8 mouse cellular contexts compared by ENCODE assay signal in the genomic region with DNA sequence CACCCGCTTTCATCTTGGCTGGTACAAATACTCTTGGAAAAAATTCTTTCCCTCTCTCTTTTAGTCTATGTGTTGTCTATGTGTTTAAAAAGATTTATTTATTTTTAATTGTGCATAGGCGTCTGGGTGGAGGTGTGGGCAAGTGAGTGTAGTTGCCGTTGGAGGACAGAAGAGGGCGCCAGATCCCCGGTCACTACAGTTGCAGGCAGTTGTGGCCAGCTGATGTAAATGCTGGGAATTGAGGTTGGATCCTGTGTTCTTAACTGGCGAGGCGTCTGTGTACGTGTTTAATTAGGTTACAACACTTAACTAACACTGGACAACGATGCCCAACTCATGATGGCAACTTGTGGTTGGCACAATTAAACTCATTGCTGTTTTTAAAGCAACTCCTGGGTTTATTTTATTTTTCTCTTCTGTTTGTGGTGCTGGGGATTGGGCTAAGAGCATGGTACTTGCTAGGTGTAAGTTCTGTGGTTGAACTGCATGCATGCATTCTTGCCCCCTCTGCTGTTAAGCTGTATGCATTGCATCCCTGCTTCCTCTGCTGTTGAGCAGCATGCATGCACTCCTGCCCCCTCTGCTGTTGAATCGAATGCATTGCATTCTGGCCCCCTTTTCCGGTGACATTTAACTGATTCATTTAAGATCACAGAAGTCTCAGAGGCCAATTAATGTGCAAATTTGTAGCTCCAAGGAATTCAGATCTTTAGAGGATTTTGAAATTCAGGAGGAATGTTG. TPM values are rescaled to one million over a fixed set of nuclear protein-coding genes. Genes with fewer than 3 reads are reported as not detected.
DNase-seq lines count a peak whose midpoint lies in the region; ATAC-seq and TF ChIP-seq lines count a peak whose summit lies in the region.

No protein-coding gene starts in this region.

- peak; percentile 100 for TF ChIP-seq CTCF in G1E (IDR thresholded peaks at IDR 0.05; ENCODE audit: low read depth, low read length)
- peak; percentile 98 for TF ChIP-seq CTCF in brain, embryonic 14.5 days (IDR thresholded peaks at IDR 0.05; ENCODE audit: borderline replicate concordance, extremely low read depth, insufficient read depth, insufficient read length)

- H3K4me1 ChIP-seq in G1E (ENCODE audit: insufficient read depth, low read depth, low read length), result peaks cover 31% of the 10 kb centered on the region

- TF ChIP-seq POLR2A in brain, embryonic 14.5 days (IDR thresholded peaks at IDR 0.05; ENCODE audit: borderline replicate concordance, extremely low read depth, insufficient read depth, insufficient read length, poor library complexity, severe bottlenecking), result no peak

- peak; percentile 63 for DNase-seq in G1E (ENCODE audit: low spot score)
- DNase-seq in brain, embryonic 14.5 days (ENCODE audit: low read depth), result peak; percentile 94
- peak; percentile 78 for DNase-seq in fibroblast of lung, adult 2 months (ENCODE audit: low read depth)
- DNase-seq in heart, postnatal 25 days (ENCODE audit: low spot score), result peak; percentile 50
- DNase-seq in layer of hippocampus, postnatal 14 days (ENCODE audit: low spot score in 2 of 2), result peak; percentile 72 to 89
- peak; percentile 87 for DNase-seq in lung, postnatal 14 days
- DNase-seq in retina, postnatal 1 day, result peak; percentile 92
- DNase-seq in thymus, postnatal 36 days, result peak; percentile 81 to 84

- peaks cover 4% of the 10 kb centered on the region; the same call in 1 of the 2 replicates for H3K27me3 ChIP-seq in G1E (ENCODE audit: insufficient read depth, low read length)

- intact Hi-C loops in heart, postnatal 25 days (cut with DNase I), result loop anchor here (2.0 to 5.0 kb wide), 3 partner anchors 20 to 1203 kb away; no protein-coding TSS in a partner anchor

- H3K4me3 ChIP-seq in G1E (ENCODE audit: low read depth, low read length), result no peak overlapping the region

- ATAC-seq in G1E (ENCODE audit: extremely low read depth, insufficient number of reproducible peaks, low FRiP score, poor library complexity, severe bottlenecking), result peak; percentile 81

- H3K36me3 ChIP-seq in G1E (replicated peaks), result no peaks in the 10 kb centered on the region

- H3K9me3 ChIP-seq in G1E (replicated peaks), result no peaks in the 10 kb centered on the region

RNA-seq across cellular contexts. Expression of a gene that starts 17.7 kb away (rescaled TPM):
- total RNA-seq in G1E (2014; fragmentation: Nextera tagmentation), result 215 and 232 TPM in 2 replicates
- 166 and 194 TPM in 2 replicates for total RNA-seq in G1E (2017)
- polyA plus RNA-seq in G1E (2012), result 59.6 and 66.1 TPM in 2 replicates
- polyA plus RNA-seq in brain, embryonic 14.5 days (2012; rRNA removed), result 33.1 and 40.2 TPM in 2 replicates
- total RNA-seq in heart, postnatal 25 days (2021), result 10 to 100 TPM; 41.4 to 41.9 TPM
- total RNA-seq in layer of hippocampus, postnatal 14 days (2021), result 10 to 100 TPM; 65.5 to 67.9 TPM

RNA-seq across cellular contexts. Expression of a gene that starts 58.6 kb away (rescaled TPM):
- not detected in 2 replicates for total RNA-seq in G1E (2014; fragmentation: Nextera tagmentation)
- 16.9 TPM in 1 of 2 replicates, not detected in the other for total RNA-seq in G1E (2017)
- 32.8 and 52.8 TPM in 2 replicates for polyA plus RNA-seq in G1E (2012)
- 0.55 TPM in 1 of 2 replicates, not detected in the other for polyA plus RNA-seq in brain, embryonic 14.5 days (2012; rRNA removed)
- total RNA-seq in heart, postnatal 25 days (2021), result not detected
- total RNA-seq in layer of hippocampus, postnatal 14 days (2021), result not detected
